Mouse (Mus musculus): ENCODE data around the gene Cct8l1.

Gene Cct8l1

DNA sequence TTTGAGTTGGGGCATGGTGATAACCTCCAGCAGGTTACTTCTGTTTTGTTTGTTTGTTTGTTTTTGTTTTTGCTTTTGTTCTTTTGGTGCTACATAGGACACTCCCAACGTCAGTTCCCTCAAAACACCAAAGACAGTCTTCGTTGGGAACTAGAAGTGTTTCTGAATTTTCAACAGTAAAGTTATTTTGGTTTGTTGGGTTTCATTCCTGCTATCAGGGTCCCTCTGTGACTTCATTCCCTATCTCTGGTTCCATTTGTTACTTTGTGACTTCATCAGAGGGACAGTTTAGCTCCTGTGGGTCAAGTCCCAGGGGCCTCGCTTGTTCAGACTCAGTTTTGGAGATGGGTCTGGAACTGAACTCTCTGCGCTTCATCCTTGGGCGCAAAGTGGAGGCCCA, at the start of gene Cct8l1:
Gene Cct8l1 (plus strand): TSS at position 301 of the 400 bp plus-strand sequence.
- no peak for DNase-seq (ENCODE audit: low read depth in 1 of 2, low spot score in 2 of 2)

- no peak for DNase-seq (ENCODE audit: low read depth in 1 of 2, low spot score in 2 of 2)
Measured at GRCm38 (mm10) chr5:25472070-25472469, 43.8 kb upstream of the Cct8l1 start.

GRCm38 (mm10) chr5:25475789-25476188, 40.1 kb upstream of the Cct8l1 start:
- DNase-seq (ENCODE audit: low read depth in 1 of 2, low spot score in 2 of 2): no peak

DNA sequence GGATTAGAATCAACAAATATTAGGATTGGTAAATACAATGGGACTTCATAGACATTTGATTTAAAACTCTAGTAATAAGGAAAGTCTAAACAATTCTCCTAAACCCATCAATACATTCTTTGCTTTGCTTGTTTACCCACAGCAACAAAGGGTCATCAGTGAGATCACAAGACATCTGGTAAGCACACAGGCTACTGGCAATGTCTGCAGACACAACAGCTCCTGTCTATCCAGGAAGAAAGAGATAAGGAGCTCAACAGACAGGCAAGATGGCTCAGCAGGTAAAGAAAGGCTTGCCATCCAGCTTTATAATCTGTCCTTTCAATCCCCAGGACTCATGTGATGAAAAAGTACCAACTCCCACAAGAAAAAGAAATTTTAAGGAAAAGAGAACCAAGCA, 37.0 kb upstream of the Cct8l1 start:
- DNase-seq (ENCODE audit: low read depth in 1 of 2, low spot score in 2 of 2): no peak

DNA sequence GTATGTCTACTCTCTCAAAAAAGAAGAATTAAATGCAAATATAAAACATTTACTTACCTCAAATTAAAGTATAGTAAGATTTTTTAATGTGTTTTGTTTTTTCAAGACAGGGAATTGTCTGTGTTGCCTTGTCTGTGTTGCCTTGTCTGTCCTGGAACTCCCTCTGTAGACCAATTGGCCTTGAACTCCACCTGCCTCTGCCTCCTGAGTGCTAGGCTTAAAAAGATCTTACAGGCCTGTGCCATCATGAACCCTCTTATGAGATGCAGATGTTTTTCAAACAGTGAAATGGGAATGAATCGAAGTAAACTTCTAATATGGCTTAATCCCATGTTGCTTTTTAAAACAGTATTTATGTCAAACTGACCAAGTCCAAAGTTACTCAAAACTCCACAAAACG, 19.2 kb upstream of the Cct8l1 start:
- no peak for DNase-seq (ENCODE audit: low read depth in 1 of 2, low spot score in 2 of 2)

DNA sequence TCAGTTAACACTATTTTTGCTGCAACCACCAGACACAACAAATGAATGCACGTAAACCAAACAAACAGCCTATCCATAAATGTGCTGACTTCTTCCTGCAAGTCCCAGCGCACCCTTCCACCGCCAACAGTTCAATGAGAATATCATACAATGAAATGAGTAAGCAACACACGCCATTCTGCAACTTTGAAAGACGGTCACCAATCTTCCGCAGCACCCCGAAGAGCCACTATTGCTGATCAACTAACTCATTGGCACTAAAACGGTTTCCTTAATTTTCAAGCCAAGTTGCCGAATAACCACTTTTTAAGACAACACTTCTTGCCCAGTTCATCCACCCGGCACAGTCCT, 18.5 kb upstream of the Cct8l1 start:
- no peak for DNase-seq (ENCODE audit: low read depth in 1 of 2, low spot score in 2 of 2)

DNA sequence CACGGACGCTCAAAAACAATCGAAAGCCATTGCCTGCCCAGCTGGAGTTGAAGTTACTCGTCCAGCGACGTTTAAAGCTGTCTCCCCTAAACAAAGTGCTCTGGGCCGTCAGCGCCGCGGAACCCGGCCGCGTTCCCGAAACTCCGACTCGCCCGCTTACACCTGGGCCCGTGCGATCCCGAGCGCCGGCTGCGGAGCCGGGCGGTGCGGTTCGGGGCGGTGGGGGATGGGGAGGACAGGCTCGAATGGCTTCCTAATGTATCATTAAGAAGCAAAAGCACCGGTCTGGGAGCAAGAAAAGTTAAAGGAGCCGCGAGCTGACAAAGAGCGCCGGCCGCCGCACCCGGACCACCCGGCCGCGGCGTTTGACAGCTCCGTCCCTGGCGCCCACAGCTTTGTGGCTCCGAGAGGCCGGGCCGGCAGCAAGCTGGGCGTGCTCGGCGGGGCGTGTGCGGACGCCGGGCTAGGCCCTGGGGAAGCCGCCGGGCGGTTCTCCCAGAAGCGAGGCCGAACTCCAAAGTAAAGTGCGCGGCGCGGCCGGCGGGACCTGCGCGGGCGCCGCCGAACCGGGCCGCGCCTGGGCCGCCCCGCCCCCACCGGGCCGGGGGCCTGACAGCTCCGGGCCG, 18.0 kb upstream of the Cct8l1 start:
- no peak for DNase-seq (ENCODE audit: low read depth in 1 of 2, low spot score in 2 of 2)

DNA sequence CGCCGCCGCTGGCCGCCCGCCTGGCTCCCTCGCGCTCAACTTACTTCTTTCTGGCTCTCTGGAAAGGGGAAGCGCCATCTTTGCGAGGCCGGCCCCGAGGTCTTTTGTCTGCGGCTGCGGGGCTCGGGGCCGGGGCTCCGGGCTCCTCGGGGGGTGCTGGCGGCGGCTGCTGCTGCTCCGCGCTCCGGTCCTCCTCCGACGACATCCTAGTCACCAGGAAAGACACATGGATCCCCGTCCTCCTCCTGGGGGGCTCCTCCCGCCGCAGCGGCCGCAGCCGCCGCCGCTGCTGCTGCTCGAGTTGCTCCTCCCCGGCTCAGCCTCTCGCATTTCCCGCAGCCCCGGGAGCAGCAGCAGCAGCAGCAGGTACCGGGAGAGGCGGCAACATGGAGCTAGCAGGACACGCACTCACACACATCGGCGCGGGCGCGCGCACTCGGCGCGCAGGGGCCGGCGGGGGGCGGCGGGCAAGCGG, 17.5 kb upstream of the Cct8l1 start, which contains the start of gene Kmt2c:
Gene Kmt2c (minus strand): TSS at position 438 of the 475 bp plus-strand sequence.
- DNase-seq (ENCODE audit: low read depth in 1 of 2, low spot score in 2 of 2): peak in 1 of 2 experiments; percentile 55

DNA sequence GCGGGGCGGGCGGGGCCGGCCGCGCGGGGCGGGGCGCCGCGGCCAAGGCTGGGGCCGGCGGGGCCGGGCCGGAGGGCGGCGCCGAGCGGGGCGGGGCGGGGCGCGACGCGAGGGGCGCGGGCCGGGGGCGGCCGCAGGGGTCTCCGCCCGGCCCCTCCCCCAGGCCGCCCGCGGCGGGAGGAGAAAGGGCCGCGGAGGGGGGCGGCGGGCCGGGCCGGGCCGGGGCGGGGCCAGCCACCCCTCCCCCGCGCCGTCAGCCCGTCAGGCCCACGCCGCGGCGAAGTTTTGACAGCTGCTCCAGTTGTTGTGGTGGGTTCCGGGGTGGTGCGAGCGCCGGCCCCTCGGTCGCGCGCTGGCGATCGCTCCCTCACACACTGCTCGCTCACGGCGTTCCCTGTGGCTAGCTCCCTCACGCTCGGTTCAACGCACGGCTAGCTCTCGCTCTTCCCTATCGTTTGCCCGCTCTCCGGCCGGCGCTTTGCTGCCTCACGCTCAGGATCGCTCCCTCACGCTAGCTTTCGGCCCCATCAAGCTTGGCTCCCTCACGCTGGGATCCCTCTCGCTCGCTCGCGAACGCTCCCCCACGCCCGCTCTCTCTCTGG, 16.9 kb upstream of the Cct8l1 start:
- no peak for DNase-seq (ENCODE audit: low read depth in 1 of 2, low spot score in 2 of 2)

DNA sequence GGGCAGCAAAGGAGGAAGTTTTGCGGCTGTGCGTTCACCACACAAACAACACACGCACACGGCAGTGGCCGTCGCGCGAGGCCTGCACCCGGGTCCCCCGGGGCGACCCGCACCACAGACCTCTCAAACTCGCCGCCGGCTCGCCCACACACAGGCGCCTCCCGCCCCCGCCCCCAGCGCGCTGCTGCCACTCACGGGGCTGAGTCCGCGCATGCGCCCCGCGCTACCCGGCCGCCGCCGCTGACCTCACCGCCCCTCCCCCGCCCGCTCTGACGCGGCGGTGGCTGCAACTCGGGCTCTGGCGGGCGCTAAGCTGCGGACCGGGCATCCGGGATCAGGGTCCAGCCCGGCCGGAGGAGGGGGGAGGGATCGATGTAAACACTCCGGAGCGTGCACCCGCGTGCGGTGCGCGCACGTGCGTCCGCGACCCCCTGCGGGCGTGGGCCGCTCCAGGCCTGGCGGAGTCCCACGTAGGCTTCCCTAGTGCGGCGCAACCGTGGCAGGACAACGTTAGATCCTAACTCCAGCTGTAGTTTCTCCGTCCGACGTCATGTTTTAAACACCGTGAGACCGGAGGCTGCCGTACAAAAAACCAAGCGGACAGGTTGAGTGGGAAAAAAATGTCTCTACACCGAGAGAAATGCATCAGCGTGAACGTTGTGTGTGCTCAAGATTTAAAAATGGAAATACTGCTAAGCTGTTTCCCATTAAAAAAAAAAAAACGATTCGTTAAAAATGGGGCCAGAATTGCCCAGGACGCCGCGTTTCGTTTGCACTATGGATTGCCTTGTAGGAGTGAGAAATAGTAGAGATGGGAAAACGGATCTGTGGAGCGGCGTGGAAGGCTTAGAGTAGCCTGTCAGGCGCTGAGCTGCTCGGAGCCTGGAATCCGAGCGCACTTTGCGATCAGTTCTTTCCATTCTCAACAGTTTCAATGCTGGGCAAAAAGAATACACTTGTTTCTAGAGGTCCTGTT, 16.2 kb upstream of the Cct8l1 start:
- DNase-seq (ENCODE audit: low read depth in 1 of 2, low spot score in 2 of 2): peak; percentile 89 to 95

DNA sequence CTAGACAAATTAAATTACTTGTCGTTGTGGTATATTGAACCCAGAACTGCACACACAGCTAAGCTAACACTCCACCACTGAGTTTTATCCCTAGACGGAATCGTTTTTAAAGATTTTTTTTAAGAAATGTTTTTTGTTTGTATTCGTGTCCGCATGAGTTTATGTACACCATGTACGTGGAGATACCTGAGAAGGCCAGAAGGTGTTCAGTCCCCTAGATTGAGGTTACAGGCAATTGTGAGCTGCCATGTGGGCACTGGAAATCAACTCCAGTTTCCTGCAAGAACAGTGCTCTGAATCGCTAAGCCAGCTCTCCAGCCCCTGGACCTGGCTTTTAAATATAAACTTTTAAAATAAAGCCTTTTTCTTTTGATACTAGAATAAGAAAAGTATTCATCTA, 15.2 kb upstream of the Cct8l1 start:
- no peak for DNase-seq (ENCODE audit: low read depth in 1 of 2, low spot score in 2 of 2)

DNA sequence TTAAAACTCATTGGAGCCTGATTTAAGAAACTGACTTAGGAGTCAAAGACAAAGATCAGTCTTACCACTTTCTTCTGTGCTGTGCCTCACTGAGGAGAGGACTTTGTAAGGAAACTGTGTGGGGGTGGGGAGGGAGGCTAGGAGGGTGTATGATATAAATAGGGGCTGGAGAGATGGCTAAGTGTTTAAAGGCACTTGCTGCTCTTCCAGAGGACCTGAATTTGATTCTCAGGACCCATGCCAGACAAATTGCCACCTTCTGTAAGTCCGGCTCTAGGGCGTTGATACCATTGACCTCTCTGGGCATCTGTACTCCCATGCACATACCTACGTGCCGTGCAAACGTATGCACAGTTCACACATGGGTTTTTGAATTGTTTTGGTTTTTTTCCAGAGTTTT, 9.8 kb upstream of the Cct8l1 start:
- DNase-seq (ENCODE audit: low read depth in 1 of 2, low spot score in 2 of 2): no peak

DNA sequence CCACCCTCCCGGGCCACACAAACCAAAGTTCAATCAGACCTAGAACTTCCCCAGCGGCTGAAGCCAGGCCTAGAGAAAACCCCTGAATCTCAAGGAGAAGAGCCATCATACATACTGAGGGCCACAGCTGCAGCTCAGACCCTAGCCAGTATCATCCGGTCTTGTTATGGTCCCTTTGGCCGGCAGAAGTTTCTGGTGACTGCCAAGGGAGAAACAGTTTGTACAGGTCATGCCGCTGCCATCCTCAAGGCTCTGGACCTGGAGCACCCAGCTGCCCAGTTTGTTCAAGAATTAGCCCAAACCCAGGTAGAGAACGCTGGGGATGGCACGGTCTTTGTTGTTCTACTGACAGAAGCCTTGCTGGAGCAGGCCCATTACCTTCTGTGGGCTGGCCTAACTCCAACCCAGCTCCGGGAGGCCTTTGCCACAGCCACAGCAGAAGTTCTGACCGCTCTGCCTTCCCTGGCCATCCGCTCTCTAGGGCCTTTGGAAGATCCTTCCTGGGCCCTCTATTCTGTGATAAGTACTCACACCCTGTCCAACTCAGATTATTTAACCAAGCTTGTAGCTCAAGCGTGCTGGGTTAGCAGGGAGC, 531 bp downstream of the Cct8l1 start:
- DNase-seq (ENCODE audit: low read depth in 1 of 2, low spot score in 2 of 2): no peak

- DNase-seq (ENCODE audit: low read depth in 1 of 2, low spot score in 2 of 2): no peak
Measured at GRCm38 (mm10) chr5:25517550-25517949, 1.7 kb downstream of the Cct8l1 start.

DNA sequence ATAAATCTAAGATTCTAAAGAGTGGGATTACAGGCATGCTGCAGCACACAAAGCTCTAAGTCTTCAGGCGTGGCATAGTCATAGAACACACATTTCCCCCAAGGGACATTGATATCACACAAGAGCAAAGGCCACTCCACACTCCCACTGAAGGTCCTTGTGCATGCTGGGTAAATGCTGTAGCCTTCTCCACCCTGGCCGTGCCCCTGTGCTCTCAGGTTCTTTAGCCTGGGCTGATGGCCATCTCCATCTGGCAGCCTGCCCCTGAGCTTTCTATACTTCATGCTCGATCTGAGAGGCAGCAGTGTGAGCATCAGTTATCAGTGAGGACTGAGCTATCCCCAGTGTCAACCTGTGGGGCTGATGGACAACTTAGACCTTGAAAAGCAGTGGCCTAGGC, 4.0 kb downstream of the Cct8l1 start:
- DNase-seq (ENCODE audit: low read depth in 1 of 2, low spot score in 2 of 2): no peak

GRCm38 (mm10) chr5:25521461-25521860, 5.6 kb downstream of the Cct8l1 start:
- DNase-seq (ENCODE audit: low read depth in 1 of 2, low spot score in 2 of 2): no peak

DNA sequence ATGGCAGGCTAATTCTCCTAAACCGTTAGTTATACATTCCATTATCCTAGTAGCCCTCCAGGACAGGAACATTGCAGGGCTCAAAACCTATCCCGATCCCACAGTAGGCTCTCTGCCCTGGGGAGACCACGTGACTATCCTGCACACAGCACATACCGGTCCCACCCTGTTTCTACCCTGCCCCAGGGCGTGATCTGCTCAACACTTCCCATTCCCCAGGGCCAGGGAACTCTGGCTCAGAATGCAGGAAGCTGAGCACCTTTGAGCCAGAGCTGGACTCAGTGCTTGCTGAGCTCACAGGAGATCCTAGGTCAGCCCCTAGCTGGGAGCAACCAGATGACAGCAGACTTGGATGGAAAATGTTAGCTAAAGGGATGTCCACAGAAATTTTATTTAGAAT, 10.2 kb downstream of the Cct8l1 start:
- no peak for DNase-seq (ENCODE audit: low read depth in 1 of 2, low spot score in 2 of 2)

DNA sequence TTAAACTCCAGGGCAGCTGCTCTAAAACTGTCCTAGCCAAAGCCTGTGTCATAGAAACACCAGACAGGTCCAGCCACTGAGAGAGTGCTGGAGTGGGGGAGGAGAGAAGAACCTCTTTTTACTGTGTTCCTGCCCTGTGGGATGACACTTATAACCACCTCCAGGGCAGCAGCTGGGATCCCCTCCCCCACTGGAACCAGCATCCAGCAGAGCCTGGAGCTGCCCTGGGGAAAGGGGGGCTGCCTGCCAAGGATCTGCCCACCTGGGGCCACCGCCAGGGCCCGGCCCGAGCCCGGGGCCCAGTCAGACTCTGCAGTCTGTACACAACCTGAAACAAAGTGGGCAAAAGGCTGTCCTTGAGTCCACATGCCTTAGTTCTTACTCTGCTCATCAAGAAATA, 11.1 kb downstream of the Cct8l1 start:
- no peak for DNase-seq (ENCODE audit: low read depth in 1 of 2, low spot score in 2 of 2)

DNA sequence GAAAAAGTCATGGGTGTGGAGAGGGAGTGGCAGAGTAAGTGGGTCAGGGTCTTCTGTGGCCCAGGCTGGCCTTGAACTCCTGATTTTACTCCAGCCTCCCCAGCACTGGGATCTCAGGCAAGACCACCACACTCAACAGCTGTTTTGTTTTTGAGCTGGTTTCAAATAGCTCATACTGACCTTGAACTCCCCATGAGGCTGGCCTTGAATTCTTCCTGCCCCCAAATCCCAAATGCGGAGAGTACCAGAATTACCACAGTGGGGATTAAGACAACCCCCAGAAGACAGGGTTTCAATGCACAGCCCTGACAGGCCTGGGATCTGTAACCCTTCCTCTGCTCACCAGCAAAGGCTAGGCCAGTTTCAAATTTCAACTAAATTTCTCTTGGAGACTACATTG, 12.1 kb downstream of the Cct8l1 start:
- DNase-seq (ENCODE audit: low read depth in 1 of 2, low spot score in 2 of 2): no peak

- DNase-seq (ENCODE audit: low read depth in 1 of 2, low spot score in 2 of 2): no peak
Measured at GRCm38 (mm10) chr5:25528851-25529528, 13.1 kb downstream of the Cct8l1 start.
